Mouse (Mus musculus) bone marrow, adult 2 months (tissue): Measurements from ENCODE around the gene Zdhhc17. TPM values are rescaled to one million over a fixed set of nuclear protein-coding genes. Genes with fewer than 3 reads are reported as not detected.

Experiments
- H3K27ac ChIP-seq: fragments of 200-500 bp; 2 replicates; pipeline ENCODE4 v1.5.1; 2012; ENCODE audit warnings: low read depth, mild to moderate bottlenecking, control low read depth, inconsistent platforms, low read length; ENCODE audit not compliant: control insufficient read depth, poor library complexity, insufficient read depth
- H3K4me1 ChIP-seq: fragments of 200-500 bp; 2 replicates; pipeline ENCODE4 v1.6.1; 2011; ENCODE audit warnings: low read length; ENCODE audit not compliant: control insufficient read depth, insufficient read depth
- H3K4me3 ChIP-seq: fragments of 200-500 bp; replicated peaks from 2 replicates; pipeline ENCODE3; 2011; ENCODE audit warnings: mild to moderate bottlenecking, low read depth, low read length, control low read depth; ENCODE audit not compliant: control insufficient read depth
- CTCF ChIP-seq: fragments of 200-500 bp; IDR thresholded peaks from 2 replicates; pipeline ENCODE4 v1.5.1; 2011; ENCODE audit warnings: low read length, control low read depth; ENCODE audit not compliant: control insufficient read depth, insufficient read depth
- POLR2A ChIP-seq: fragments of 200-500 bp; IDR thresholded peaks from 2 replicates; pipeline ENCODE4 v1.6.1; 2011; ENCODE audit warnings: low read depth, mild to moderate bottlenecking, control low read depth, low read length, borderline replicate concordance; ENCODE audit not compliant: control insufficient read depth
- WGBS: fragments of 180-500 bp; shearing (Covaris S2); methylation state at CpG from one replicate; pipeline ENCODE4 v1.1.7; 2018; 5-methylcytosine and 5-hydroxymethylcytosine counted together
- polyA plus RNA-seq: library from polyadenylated mRNA; stranded (reverse); fragments of >200 nt; gene quantifications from 2 replicates; pipeline ENCODE4 v1.2.4, GENCODE M21; 2011; ENCODE audit warnings: low replicate concordance; ENCODE audit not compliant: missing spikeins, insufficient read depth, insufficient read length

Gene Zdhhc17
- polyA plus RNA-seq, 1 experiment: 4.6 TPM

DNA sequence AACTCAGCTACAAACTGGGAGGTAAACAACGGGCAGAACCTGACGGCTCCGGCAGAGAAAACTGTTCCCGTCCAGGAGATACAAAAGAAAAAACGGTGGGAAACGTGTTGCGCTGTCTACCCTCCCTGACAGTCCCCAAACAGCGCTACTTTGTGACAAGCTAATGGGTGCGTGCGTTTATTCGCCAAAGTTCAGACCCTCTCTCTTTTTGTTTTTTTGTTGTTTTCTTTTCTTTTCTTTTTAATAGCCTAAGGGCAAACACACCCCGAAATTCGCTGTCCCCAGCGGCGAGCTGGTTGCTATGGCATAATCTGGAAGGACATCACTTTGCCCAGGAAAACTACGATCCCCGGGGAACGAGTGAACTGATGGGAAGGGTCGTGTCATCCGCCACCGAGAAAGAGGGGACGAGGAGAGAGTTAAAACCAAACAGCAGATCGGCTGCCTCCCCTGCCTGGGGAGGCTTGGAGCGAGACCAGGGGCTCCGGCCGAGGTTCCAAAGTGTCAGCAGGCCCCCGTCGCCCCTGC lies 763 bp downstream of the Zdhhc17 start:
- WGBS: 1% methylated on average over 28 of the region's 28 CpGs
- TF ChIP-seq CTCF (no peak), POLR2A (no peak)
- peak overlapping the region; percentile 99 for H3K27ac ChIP-seq
- peaks cover 2% of the 10 kb centered on the region; the same call in 1 of the 2 replicates for H3K4me1 ChIP-seq
- peak overlapping the region; percentile 96 for H3K4me3 ChIP-seq

DNA sequence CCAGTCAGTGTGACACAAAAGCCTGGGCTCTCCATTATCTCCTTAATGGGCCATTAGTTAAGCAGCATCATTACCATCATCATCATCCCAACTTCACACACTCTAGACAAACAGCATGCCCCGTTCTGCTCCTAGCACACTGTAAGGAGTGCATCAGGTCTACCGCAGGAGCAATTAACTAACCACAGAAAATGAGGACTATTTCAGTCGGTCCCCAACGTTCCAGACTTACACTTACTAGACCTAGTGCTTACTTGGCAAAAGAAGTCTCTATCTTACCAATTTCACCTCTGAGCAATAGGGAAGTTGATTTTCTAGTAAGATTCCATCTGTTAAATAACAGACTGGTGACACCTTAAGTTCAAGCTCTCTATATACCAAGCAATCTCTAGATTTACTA lies 2.3 kb downstream of the Zdhhc17 start:
- TF ChIP-seq POLR2A (no peak), CTCF (no peak)
- H3K4me1 ChIP-seq: peaks cover 2% of the 10 kb centered on the region; the same call in 1 of the 2 replicates
- H3K27ac ChIP-seq: no peak overlapping the region
- H3K4me3 ChIP-seq: no peak overlapping the region
- 20% methylated on average over 4 of the region's 4 CpGs for WGBS

DNA sequence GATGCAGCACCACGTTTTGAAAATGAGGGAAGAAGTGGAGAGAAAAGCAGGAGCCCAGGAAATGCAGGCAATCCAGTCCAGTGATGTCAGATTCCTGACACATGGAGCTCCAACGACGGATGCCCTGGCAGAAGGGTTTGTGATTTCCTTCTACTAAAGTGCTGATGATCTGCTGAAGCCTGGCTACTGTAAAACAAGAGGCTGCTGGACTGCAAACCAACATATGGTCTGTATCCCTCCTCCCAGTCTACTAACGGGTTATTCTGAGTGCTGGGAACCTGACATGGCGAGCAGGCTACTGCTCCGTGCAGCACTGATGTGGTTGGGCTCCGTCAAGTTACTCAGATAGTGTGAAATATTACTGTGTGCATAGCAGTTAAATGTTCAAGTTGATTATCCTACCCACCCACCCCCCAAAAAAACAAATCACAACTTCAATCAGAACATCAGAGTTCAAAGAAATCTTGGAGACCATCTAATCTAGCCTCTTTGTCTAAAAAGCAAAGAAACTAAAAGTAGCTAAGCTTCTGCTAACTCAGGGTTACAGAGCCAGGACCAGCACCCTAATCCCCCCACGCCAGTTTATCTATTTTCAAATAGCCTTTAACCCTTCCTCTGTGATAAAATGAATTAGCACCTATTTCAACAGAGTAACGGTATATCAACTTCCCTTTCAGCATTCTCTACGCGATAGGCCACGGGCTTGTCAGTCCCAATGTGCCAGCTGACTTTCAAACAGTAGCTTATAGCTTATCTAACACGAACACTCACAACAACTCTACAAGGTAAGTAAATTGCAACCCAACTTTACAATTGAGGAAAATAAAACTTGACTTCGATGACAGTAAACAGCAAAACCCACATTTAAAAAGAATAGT lies 4.1 kb downstream of the Zdhhc17 start:
- Histone ChIP-seq H3K27ac (no peak overlapping the region), H3K4me3 (no peak overlapping the region), H3K4me1 (peaks cover 2% of the 10 kb centered on the region; the same call in 1 of the 2 replicates)
- WGBS: 36% methylated on average over 14 of the region's 14 CpGs
- TF ChIP-seq CTCF: no peak
- no peak for TF ChIP-seq POLR2A

DNA sequence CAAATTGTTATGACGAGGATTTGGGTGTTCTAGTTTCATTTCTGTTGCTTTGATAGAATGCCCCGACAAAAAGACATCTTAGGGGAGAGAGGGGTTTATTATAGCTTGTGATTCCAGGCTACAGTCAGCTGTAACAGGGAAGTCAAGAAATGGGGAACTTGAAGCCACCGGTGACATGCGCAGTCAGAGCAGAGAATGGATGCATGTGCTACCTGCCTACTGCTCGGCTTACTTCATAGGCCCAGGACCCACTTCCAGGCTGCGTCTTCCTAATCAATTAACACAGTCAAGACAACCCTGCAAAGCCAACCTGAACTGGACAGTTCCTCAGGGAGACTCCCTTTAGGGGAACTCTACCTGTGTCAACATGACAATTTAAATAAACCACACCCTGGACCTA lies 5.7 kb downstream of the Zdhhc17 start:
- H3K27ac ChIP-seq: no peak overlapping the region
- TF ChIP-seq CTCF (no peak), POLR2A (no peak)
- H3K4me3 ChIP-seq: no peak overlapping the region
- H3K4me1 ChIP-seq: peaks cover 2% of the 10 kb centered on the region; the same call in 1 of the 2 replicates
- WGBS: 18% methylated on average over 6 of the region's 6 CpGs

DNA sequence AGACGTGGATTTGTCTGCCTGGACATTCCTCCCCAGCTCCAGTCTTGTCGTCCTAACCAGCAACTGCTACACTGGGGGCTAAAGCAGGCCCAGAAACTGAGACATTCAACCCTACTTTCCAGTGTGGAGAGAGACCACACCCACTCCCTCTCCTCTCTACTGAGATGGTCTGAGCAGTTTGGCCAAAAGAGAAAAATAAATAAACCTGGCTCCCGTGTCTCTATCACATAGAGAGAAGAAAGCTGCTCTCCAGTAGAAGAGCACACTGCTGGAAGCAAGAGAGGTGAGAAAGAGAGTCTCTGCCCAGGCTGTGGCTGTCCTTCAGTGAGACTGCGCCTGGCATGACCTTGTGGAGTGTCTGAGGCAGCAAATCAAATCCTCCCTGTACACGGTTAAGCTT lies 10.7 kb downstream of the Zdhhc17 start:
- 79% methylated on average over 5 of the region's 5 CpGs for WGBS
- Histone ChIP-seq H3K4me3 (no peak overlapping the region), H3K27ac (no peak overlapping the region), H3K4me1 (no peaks in the 10 kb centered on the region)
- TF ChIP-seq POLR2A: no peak
- TF ChIP-seq CTCF: no peak

DNA sequence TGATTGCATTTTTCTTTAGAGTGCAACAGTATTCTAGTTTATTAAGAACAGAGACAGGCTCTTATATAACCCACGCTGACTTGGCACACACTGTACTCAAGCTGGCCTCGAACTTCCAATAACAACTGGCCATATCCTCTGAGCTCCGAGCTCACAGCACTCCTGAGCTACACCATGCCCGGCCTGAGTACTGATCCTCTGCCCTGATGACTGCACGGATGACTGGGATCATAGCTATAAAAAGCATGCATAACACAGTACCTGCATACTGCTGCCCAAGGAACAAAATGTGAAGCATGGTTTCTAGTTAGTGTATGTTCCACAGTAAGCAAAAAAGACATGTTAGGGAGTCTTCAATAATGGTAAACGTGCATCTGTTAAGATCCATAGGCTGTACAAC lies 12.8 kb downstream of the Zdhhc17 start:
- 77% methylated on average over 6 of the region's 6 CpGs for WGBS
- H3K27ac ChIP-seq: no peak overlapping the region
- TF ChIP-seq POLR2A: no peak
- no peaks in the 10 kb centered on the region for H3K4me1 ChIP-seq
- H3K4me3 ChIP-seq: no peak overlapping the region

DNA sequence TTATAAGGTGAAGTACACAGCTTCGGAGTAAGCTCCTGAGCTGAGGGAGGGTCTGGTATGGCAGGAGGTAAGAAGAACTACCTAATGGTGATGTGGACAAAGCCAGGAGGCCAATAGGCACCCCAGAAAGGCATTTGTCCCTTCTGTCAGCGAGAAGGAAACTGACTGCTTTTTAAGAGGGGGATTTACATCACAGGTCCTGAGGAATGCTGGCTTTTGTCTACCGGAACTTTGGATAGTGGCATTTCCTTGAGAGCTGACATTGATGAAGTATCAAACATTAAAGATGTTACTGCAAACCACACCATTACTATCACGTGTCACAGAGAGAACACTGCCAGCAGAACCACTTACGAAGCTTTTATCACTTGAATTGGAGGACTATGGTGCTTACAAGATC lies 15.2 kb downstream of the Zdhhc17 start:
- WGBS: 72% methylated on average over 5 of the region's 5 CpGs
- peaks cover 1% of the 10 kb centered on the region; the same call in 1 of the 2 replicates for H3K4me1 ChIP-seq
- H3K27ac ChIP-seq: no peak overlapping the region
- TF ChIP-seq POLR2A: no peak
- no peak for TF ChIP-seq CTCF
- no peak overlapping the region for H3K4me3 ChIP-seq

DNA sequence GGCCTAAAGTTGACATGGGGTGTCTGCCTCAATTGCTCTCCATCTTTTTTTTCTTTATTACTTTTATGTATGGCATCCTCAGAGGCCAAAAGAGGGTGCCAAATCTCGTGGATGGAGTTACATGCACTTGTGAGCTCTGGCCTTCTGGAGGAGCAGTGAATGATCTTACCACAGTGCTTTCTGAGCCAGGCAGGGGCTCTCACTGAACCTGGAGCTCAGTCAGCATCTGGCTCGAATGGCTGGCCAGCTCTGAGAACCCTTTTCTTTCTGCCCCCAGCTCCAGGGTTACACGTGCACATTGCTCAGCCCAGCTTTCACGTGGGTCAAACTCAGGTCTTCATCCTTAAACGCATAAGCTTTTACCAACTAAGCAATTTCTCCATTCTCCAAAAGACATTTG lies 16.7 kb downstream of the Zdhhc17 start:
- TF ChIP-seq POLR2A (no peak), CTCF (no peak)
- peaks cover 1% of the 10 kb centered on the region; the same call in 1 of the 2 replicates for H3K4me1 ChIP-seq
- no peak overlapping the region for H3K4me3 ChIP-seq
- H3K27ac ChIP-seq: no peak overlapping the region
- WGBS: 70% methylated on average over 5 of the region's 5 CpGs
